Mouse (Mus musculus): ENCODE measurements around the gene Scap.

- TF ChIP-seq POLR2A (IDR thresholded peaks at IDR 0.05; ENCODE audit: borderline replicate concordance, extremely low read depth, low read depth, low read length) (no peak), CTCF (IDR thresholded peaks at IDR 0.05; ENCODE audit: insufficient read depth, low read length) (no peak)
Observed at GRCm38 (mm10) chr9:110350188-110350587, 17.1 kb downstream of the Scap start.

Data from lung, adult 2 months (tissue).